Mouse (Mus musculus) myocyte (in vitro differentiated cells): ENCODE data around the gene Slc1a6.

Experiments used
- CEBPB ChIP-seq: IDR thresholded peaks from 2 replicates; pipeline ENCODE4 v1.6.1; 2011; ENCODE audit warnings: mild to moderate bottlenecking, moderate library complexity; ENCODE audit not compliant: poor library complexity, insufficient read depth, severe bottlenecking
- E2F4 ChIP-seq: IDR thresholded peaks from one replicate; pipeline ENCODE4 v1.6.1; 2011; ENCODE audit warnings: mild to moderate bottlenecking, control low read depth, moderate library complexity; ENCODE audit not compliant: insufficient read depth
- MAX ChIP-seq: IDR thresholded peaks from one replicate; pipeline ENCODE4 v1.6.1; 2011; ENCODE audit warnings: low read depth, mild to moderate bottlenecking, control low read depth
- MYOD1 ChIP-seq, 3 experiments: IDR thresholded peaks; one replicate each; pipeline ENCODE4 v1.6.1; 2011; ENCODE audit warnings: control low read depth in 2 of 3, low read depth in 2 of 3, mild to moderate bottlenecking in 2 of 3, moderate library complexity in 1 of 3; ENCODE audit not compliant: insufficient read length in 2 of 3, control insufficient read depth in 1 of 3
- MYOG ChIP-seq, 3 experiments: IDR thresholded peaks; one replicate each; pipeline ENCODE4 v1.6.1; 2011; ENCODE audit warnings: control low read depth in 2 of 3, low read depth in 2 of 3, mild to moderate bottlenecking in 2 of 3; ENCODE audit not compliant: insufficient read length in 2 of 3, control insufficient read depth in 1 of 3, insufficient read depth in 1 of 3
- POLR2A ChIP-seq: IDR thresholded peaks from one replicate; pipeline ENCODE4 v1.6.1; 2011; ENCODE audit warnings: low read depth, mild to moderate bottlenecking, control low read depth, moderate library complexity; ENCODE audit not compliant: insufficient read length
- POLR2AphosphoS2 ChIP-seq: IDR thresholded peaks from one replicate; pipeline ENCODE4 v1.6.1; 2011; ENCODE audit warnings: low read depth, control low read depth; ENCODE audit not compliant: insufficient read length
- REST ChIP-seq: IDR thresholded peaks from one replicate; pipeline ENCODE4 v1.6.1; 2011; ENCODE audit warnings: mild to moderate bottlenecking, control low read depth, moderate library complexity; ENCODE audit not compliant: insufficient read depth, insufficient read length
- SRF ChIP-seq: IDR thresholded peaks from one replicate; pipeline ENCODE4 v1.6.1; 2011; ENCODE audit warnings: low read depth; ENCODE audit not compliant: control insufficient read depth, insufficient read length
- TCF12 ChIP-seq: IDR thresholded peaks from one replicate; pipeline ENCODE4 v1.6.1; 2011; ENCODE audit warnings: mild to moderate bottlenecking, control low read depth; ENCODE audit not compliant: poor library complexity, insufficient read depth, severe bottlenecking
- TCF3 ChIP-seq: IDR thresholded peaks from one replicate; pipeline ENCODE4 v1.6.1; 2011; ENCODE audit warnings: low read depth, control low read depth; ENCODE audit not compliant: insufficient read length
- USF1 ChIP-seq: IDR thresholded peaks from one replicate; pipeline ENCODE4 v1.6.1; 2011; ENCODE audit warnings: low read depth, mild to moderate bottlenecking, control low read depth, moderate library complexity

GRCm38 (mm10) chr10:78743721-78744120 is 36.6 kb upstream of the Slc1a6 start:
- no peak for TF ChIP-seq CEBPB
- TF ChIP-seq POLR2AphosphoS2 = no peak
- TF ChIP-seq MAX = no peak
- TF ChIP-seq POLR2A = no peak
- no peak for TF ChIP-seq TCF12
- no peak for TF ChIP-seq REST
- TF ChIP-seq USF1 = no peak
- no peak for TF ChIP-seq E2F4
- TF ChIP-seq SRF = no peak
- no peak for TF ChIP-seq MYOG (IDR thresholded peaks at IDR 0.05; ENCODE audit: control insufficient read depth in 1 of 3, insufficient read depth in 1 of 3, insufficient read length in 2 of 3, low read depth in 2 of 3)
- no peak for TF ChIP-seq MYOD1 (IDR thresholded peaks at IDR 0.05; ENCODE audit: control insufficient read depth in 1 of 3, insufficient read length in 2 of 3, low read depth in 2 of 3)
- TF ChIP-seq TCF3 = no peak
